Mouse (Mus musculus) cerebellum, adult 9-11 months (tissue): ENCODE measurements at regions not wholly inside any gene's neighbourhood (a gene's known extent, or its start where the extent isn't known, plus 50 kb on each side); places are given as distances from the start of the nearest gene placed in this dataset.
"Not testable (repeated sequence)": the region's sequence is repeated elsewhere in the genome, so short reads cannot be mapped to it uniquely, and the experiment has no call there.

Source experiments
- DNase-seq: peaks from one replicate; pipeline ENCODE4 v3.0.0; 2022

GRCm38 (mm10) chr10:22556401-22556800 is 88.4 kb upstream of the Slc2a12 start:
- DNase-seq = not testable (repeated sequence)

GRCm38 (mm10) chr10:22569250-22570010 is 75.4 kb upstream of the Slc2a12 start:
- DNase-seq = not testable (repeated sequence)

DNA sequence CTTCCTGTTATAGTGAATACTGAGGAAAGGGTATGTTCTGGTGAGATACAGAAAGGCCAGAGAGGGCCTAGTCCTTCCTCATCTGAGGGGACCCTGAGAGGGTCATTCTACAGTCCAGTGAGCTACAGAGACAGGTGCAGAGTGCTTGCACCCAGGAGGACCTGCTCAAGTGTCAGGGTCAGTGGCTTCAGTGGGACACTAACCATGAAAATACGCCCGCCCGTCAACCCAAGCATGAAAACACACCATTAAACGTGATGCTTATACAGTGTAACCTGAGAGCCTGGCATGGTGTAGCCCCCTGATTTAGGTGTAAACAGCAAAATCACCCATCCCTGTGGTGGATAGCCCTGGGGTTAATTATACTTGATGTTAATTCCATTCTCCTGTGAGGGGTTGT is 70.8 kb upstream of the Slc2a12 start:
- DNase-seq = not testable (repeated sequence)

GRCm38 (mm10) chr10:22579426-22579825 is 65.4 kb upstream of the Slc2a12 start:
- peak; percentile 59 for DNase-seq

DNA sequence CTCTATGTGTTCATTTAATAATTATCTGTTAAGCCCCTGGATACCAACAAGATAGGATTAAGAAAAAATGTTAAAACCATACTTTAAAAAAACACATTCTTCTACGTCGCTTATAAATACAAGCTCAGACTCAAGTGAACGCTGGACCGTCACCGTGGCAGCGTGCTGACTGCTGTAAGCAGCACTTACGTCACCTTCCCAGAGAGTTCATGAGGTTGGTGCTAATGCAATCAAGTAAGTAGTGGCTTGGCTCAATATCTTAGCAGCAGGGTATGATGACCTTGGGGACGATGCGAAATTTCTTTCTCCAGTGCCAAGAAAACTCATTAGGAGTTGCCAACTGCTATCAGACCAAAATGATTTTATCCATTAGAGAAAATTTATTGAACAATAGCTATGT is 63.5 kb upstream of the Slc2a12 start:
- DNase-seq = not testable (repeated sequence)

DNA sequence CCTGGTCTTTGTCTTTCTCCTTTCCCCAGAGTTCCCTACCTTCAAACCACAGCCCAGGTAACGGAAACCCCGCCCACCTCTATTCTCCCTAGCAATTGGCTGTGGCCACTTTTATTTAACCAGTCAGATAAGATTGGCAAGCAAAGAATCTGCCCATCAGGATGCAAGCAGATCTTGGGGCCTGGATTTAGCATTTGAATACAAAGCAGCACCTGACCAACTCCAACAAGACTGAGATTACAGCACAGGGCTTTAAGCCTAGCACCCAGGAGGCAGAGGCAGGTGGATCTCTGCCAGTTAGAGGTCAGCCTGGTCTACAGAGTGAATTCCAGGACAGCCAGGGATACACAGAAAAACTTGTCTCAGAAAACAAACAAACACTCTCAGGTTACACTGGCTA is 61.5 kb upstream of the Slc2a12 start:
- DNase-seq = not testable (repeated sequence)

DNA sequence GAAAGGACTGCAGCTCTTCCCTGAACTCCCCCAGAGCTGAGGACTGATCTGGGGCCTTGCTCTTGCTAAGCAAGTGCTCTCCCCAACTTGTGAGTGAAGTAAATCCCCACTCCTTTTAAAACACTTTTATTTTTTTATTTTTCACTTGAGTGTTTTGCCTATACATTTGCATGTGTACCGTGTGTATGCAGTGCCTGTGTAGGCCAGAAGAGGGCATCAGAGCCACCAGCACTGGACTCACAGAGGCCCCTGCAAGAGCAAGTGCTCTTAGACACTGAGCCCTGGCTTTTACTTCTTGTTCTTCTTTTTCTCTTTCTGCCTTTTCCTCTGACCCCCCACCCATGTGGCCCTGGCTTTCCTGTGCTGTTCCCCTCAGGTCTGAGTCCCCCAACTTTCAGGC is 56.2 kb upstream of the Slc2a12 start:
- not testable (repeated sequence) for DNase-seq

DNA sequence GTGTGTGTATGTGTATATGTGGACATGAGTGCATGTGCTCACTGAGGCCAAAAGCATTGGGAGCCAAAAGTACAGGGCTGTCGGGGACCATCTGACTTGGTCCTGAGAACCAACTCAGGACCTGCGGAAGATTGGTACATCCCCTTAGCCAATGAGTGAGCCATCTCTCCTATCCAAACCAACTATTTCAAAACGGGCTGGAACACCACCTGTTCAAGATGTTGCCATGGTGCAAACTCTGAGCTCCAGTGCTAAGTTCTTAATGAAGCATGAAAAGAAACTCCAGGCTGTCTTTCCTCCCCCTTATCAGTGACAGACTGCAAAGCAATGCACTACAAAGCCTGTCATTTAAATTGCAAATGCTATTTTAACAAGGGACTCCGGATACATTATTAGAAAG is 53.1 kb upstream of the Slc2a12 start:
- DNase-seq = not testable (repeated sequence)

GRCm38 (mm10) chr10:22592189-22592603 is 52.6 kb upstream of the Slc2a12 start:
- DNase-seq = not testable (repeated sequence)

DNA sequence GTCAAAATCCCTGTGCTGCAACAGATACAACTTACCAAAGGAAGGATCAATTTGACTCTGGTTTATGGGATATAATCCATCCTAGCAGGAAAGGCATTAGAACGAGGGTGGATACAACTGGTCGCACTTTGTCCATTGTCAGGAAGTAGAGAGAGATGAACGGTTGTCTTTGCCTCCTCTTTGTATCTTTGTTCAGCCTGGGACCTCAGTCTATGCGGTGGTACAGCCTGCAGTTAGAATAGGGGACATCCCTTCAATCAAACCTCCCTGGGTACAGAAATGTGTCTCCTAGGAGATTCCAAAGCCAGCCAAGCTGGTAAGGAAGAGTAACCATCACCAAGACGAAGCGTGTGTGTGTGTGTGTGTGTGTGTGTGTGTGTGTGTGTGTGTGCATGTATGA is 52.1 kb upstream of the Slc2a12 start:
- not testable (repeated sequence) for DNase-seq
